Mouse (Mus musculus): ENCODE data around the gene Agtpbp1.
"Not testable (repeated sequence)": the region's sequence is repeated elsewhere in the genome, so short reads cannot be mapped to it uniquely, and the experiment has no call there.

Gene Agtpbp1

GRCm38 (mm10) chr13:59584947-59585647 lies at the start of gene Agtpbp1, which contains the start of gene Naa35:
TSS of gene Agtpbp1 (minus strand) at chr13:59585227.
TSS of gene Naa35 (plus strand) at chr13:59585259.
- peak; percentile 97 for ATAC-seq (ENCODE audit: insufficient number of reproducible peaks, low FRiP score, low TSS enrichment)

- no peak for ATAC-seq (ENCODE audit: insufficient number of reproducible peaks, low FRiP score, low TSS enrichment)
Observed at GRCm38 (mm10) chr13:59634637-59635036, 49.6 kb upstream of the Agtpbp1 start.

GRCm38 (mm10) chr13:59626739-59627138 lies 41.7 kb upstream of the Agtpbp1 start:
- peak; percentile 87 for ATAC-seq (ENCODE audit: insufficient number of reproducible peaks, low FRiP score, low TSS enrichment)

- no peak for ATAC-seq (ENCODE audit: insufficient number of reproducible peaks, low FRiP score, low TSS enrichment)
Observed at GRCm38 (mm10) chr13:59624903-59625302, 39.9 kb upstream of the Agtpbp1 start.

- ATAC-seq (ENCODE audit: insufficient number of reproducible peaks, low FRiP score, low TSS enrichment): no peak
Observed at GRCm38 (mm10) chr13:59624389-59624788, 39.4 kb upstream of the Agtpbp1 start.

GRCm38 (mm10) chr13:59621643-59622489 lies 36.8 kb upstream of the Agtpbp1 start:
- no peak for ATAC-seq (ENCODE audit: insufficient number of reproducible peaks, low FRiP score, low TSS enrichment)

- ATAC-seq (ENCODE audit: insufficient number of reproducible peaks, low FRiP score, low TSS enrichment): no peak
Observed at GRCm38 (mm10) chr13:59618463-59618862, 33.4 kb upstream of the Agtpbp1 start.

- ATAC-seq (ENCODE audit: insufficient number of reproducible peaks, low FRiP score, low TSS enrichment): no peak
Observed at GRCm38 (mm10) chr13:59615554-59615953, 30.5 kb upstream of the Agtpbp1 start.

GRCm38 (mm10) chr13:59615152-59615551 lies 30.1 kb upstream of the Agtpbp1 start:
- ATAC-seq (ENCODE audit: insufficient number of reproducible peaks, low FRiP score, low TSS enrichment): no peak

- ATAC-seq (ENCODE audit: insufficient number of reproducible peaks, low FRiP score, low TSS enrichment): no peak
Observed at GRCm38 (mm10) chr13:59613868-59614267, 28.8 kb upstream of the Agtpbp1 start.

GRCm38 (mm10) chr13:59610437-59610836 lies 25.4 kb upstream of the Agtpbp1 start:
- ATAC-seq (ENCODE audit: insufficient number of reproducible peaks, low FRiP score, low TSS enrichment): no peak

- no peak for ATAC-seq (ENCODE audit: insufficient number of reproducible peaks, low FRiP score, low TSS enrichment)
Observed at GRCm38 (mm10) chr13:59609885-59610284, 24.9 kb upstream of the Agtpbp1 start.

GRCm38 (mm10) chr13:59605221-59605922 lies 20.3 kb upstream of the Agtpbp1 start:
- ATAC-seq (ENCODE audit: insufficient number of reproducible peaks, low FRiP score, low TSS enrichment): no peak

GRCm38 (mm10) chr13:59604511-59604910 lies 19.5 kb upstream of the Agtpbp1 start:
- ATAC-seq (ENCODE audit: insufficient number of reproducible peaks, low FRiP score, low TSS enrichment): no peak

GRCm38 (mm10) chr13:59603096-59603495 lies 18.1 kb upstream of the Agtpbp1 start:
- no peak for ATAC-seq (ENCODE audit: insufficient number of reproducible peaks, low FRiP score, low TSS enrichment)

GRCm38 (mm10) chr13:59592630-59593029 lies 7.6 kb upstream of the Agtpbp1 start:
- no peak for ATAC-seq (ENCODE audit: insufficient number of reproducible peaks, low FRiP score, low TSS enrichment)

- not testable (repeated sequence) for ATAC-seq (ENCODE audit: insufficient number of reproducible peaks, low FRiP score, low TSS enrichment)
Observed at GRCm38 (mm10) chr13:59592058-59592457, 7.0 kb upstream of the Agtpbp1 start.

- no peak for ATAC-seq (ENCODE audit: insufficient number of reproducible peaks, low FRiP score, low TSS enrichment)
Observed at GRCm38 (mm10) chr13:59590691-59591090, 5.7 kb upstream of the Agtpbp1 start.

GRCm38 (mm10) chr13:59589672-59590071 lies 4.6 kb upstream of the Agtpbp1 start:
- ATAC-seq (ENCODE audit: insufficient number of reproducible peaks, low FRiP score, low TSS enrichment): no peak

- ATAC-seq (ENCODE audit: insufficient number of reproducible peaks, low FRiP score, low TSS enrichment): no peak
Observed at GRCm38 (mm10) chr13:59587201-59587600, 2.2 kb upstream of the Agtpbp1 start.

- no peak; the same call in 1 of the 2 replicates for ATAC-seq (ENCODE audit: insufficient number of reproducible peaks, low FRiP score, low TSS enrichment)
Observed at GRCm38 (mm10) chr13:59585648-59586005, 600 bp upstream of the Agtpbp1 start.

Data from cerebellum, adult (tissue).